Mouse (Mus musculus) forebrain, embryonic 16.5 days (tissue): ENCODE data around the gene Sbk2. TPM values are rescaled to one million over a fixed set of nuclear protein-coding genes. Genes with fewer than 3 reads are reported as not detected.

Source experiments
- ATAC-seq: fragments of 200-750 bp; cut with Nextera tagmentation; 2 replicates; pipeline ENCODE4 v1.8.0; 2017; ENCODE audit warnings: mild to moderate bottlenecking, moderate library complexity
- H3K27ac ChIP-seq: fragments of 300-500 bp; sonication (generic); 2 replicates; pipeline ENCODE4 v1.5.1; 2014; ENCODE audit warnings: low read length, control low read depth
- H3K27me3 ChIP-seq: fragments of 300-500 bp; sonication (generic); replicated peaks from 2 replicates; pipeline ENCODE4 v1.6.1; 2014; ENCODE audit warnings: low read length; ENCODE audit not compliant: control insufficient read depth, insufficient read depth
- H3K36me3 ChIP-seq: fragments of 300-500 bp; sonication (generic); 2 replicates; pipeline ENCODE4 v1.6.1; 2014; ENCODE audit not compliant: control insufficient read depth, insufficient read depth
- H3K4me1 ChIP-seq: fragments of 300-500 bp; sonication (generic); replicated peaks from 2 replicates; pipeline ENCODE4 v1.6.1; 2014; ENCODE audit warnings: low read length; ENCODE audit not compliant: control insufficient read depth, insufficient read depth
- H3K4me2 ChIP-seq: fragments of 300-500 bp; sonication (generic); 2 replicates; pipeline ENCODE4 v1.6.1; 2014; ENCODE audit warnings: mild to moderate bottlenecking, low read length, control low read depth
- H3K4me3 ChIP-seq: fragments of 300-500 bp; sonication (generic); replicated peaks from 2 replicates; pipeline ENCODE4 v1.5.1; 2014; ENCODE audit warnings: mild to moderate bottlenecking, low read length, control low read depth
- H3K9ac ChIP-seq: fragments of 300-500 bp; sonication (generic); replicated peaks from 2 replicates; pipeline ENCODE4 v1.6.1; 2014; ENCODE audit warnings: low read depth, low read length, control low read depth
- H3K9me3 ChIP-seq: fragments of 300-500 bp; sonication (generic); 2 replicates; pipeline ENCODE4 v1.6.1; 2016; ENCODE audit warnings: low read length; ENCODE audit not compliant: control insufficient read depth
- WGBS: fragments of 180-500 bp; shearing (Covaris S2); extraction: QIAGEN DNeasy Blood & Tissue Kit; methylation state at CpG from one replicate; pipeline ENCODE4 v1.1.7; 2014; 5-methylcytosine and 5-hydroxymethylcytosine counted together
- polyA plus RNA-seq: library from polyadenylated mRNA; unstranded; fragments of >200 nt; fragmentation: Nextera tagmentation; extraction: Ambion mirVana; gene quantifications from 2 replicates; pipeline ENCODE4 v1.2.1, GENCODE M21; 2015

The Sbk2 gene
- polyA plus RNA-seq, 1 experiment from 2014 or later: not detected

- 87% methylated on average over 5 of the region's 5 CpGs for WGBS
- no peak overlapping the region for H3K9ac ChIP-seq
- no peak overlapping the region for H3K4me3 ChIP-seq
- H3K27ac ChIP-seq: no peak overlapping the region
- H3K4me1 ChIP-seq: no peaks in the 10 kb centered on the region
- H3K27me3 ChIP-seq: no peaks in the 10 kb centered on the region
- no peaks in the 10 kb centered on the region for H3K9me3 ChIP-seq
- no peak overlapping the region for H3K4me2 ChIP-seq
- H3K36me3 ChIP-seq: no peaks in the 10 kb centered on the region
- ATAC-seq: no peak
These were observed 679 bp downstream of the Sbk2 start for GRCm38 (mm10) chr7:4963527-4963926.

- H3K4me3 ChIP-seq: no peak overlapping the region
- no peaks in the 10 kb centered on the region for H3K27me3 ChIP-seq
- no peak overlapping the region for H3K9ac ChIP-seq
- no peaks in the 10 kb centered on the region for H3K9me3 ChIP-seq
- no peak overlapping the region for H3K27ac ChIP-seq
- H3K4me1 ChIP-seq: no peaks in the 10 kb centered on the region
- WGBS: 91% methylated on average over 10 of the region's 10 CpGs
- ATAC-seq: no peak
- H3K4me2 ChIP-seq: no peak overlapping the region
- no peaks in the 10 kb centered on the region for H3K36me3 ChIP-seq
These were observed 6.8 kb downstream of the Sbk2 start for GRCm38 (mm10) chr7:4957361-4957760.

- H3K9ac ChIP-seq: no peak overlapping the region
- H3K9me3 ChIP-seq: no peaks in the 10 kb centered on the region
- 30% methylated on average over 10 of the region's 10 CpGs for WGBS
- H3K4me3 ChIP-seq: no peak overlapping the region
- no peaks in the 10 kb centered on the region for H3K36me3 ChIP-seq
- no peak overlapping the region for H3K4me2 ChIP-seq
- H3K4me1 ChIP-seq: no peaks in the 10 kb centered on the region
- ATAC-seq: no peak
- no peaks in the 10 kb centered on the region for H3K27me3 ChIP-seq
- H3K27ac ChIP-seq: no peak overlapping the region
These were observed 10.3 kb downstream of the Sbk2 start for GRCm38 (mm10) chr7:4953815-4954445.

- Histone ChIP-seq H3K4me2 (no peak overlapping the region), H3K9ac (no peak overlapping the region), H3K36me3 (no peaks in the 10 kb centered on the region), H3K9me3 (no peaks in the 10 kb centered on the region), H3K4me1 (no peaks in the 10 kb centered on the region), H3K27me3 (no peaks in the 10 kb centered on the region), H3K27ac (no peak overlapping the region), H3K4me3 (no peak overlapping the region)
- no peak for ATAC-seq
- WGBS: 84% methylated on average over 19 of the region's 19 CpGs
These were observed 13.5 kb downstream of the Sbk2 start for GRCm38 (mm10) chr7:4950561-4951342.

GRCm38 (mm10) chr7:4948386-4948785 lies 15.8 kb downstream of the Sbk2 start:
- H3K36me3 ChIP-seq: no peaks in the 10 kb centered on the region
- no peaks in the 10 kb centered on the region for H3K9me3 ChIP-seq
- no peak for ATAC-seq
- H3K27ac ChIP-seq: no peak overlapping the region
- no peaks in the 10 kb centered on the region for H3K27me3 ChIP-seq
- no peak overlapping the region for H3K4me3 ChIP-seq
- WGBS: 93% methylated on average over 6 of the region's 6 CpGs
- H3K4me2 ChIP-seq: no peak overlapping the region
- H3K4me1 ChIP-seq: peaks cover 2% of the 10 kb centered on the region; the same call in 1 of the 2 replicates
- H3K9ac ChIP-seq: no peak overlapping the region

- H3K27ac ChIP-seq: no peak overlapping the region
- no peak for ATAC-seq
- H3K9ac ChIP-seq: no peak overlapping the region
- H3K4me2 ChIP-seq: no peak overlapping the region
- H3K27me3 ChIP-seq: no peaks in the 10 kb centered on the region
- H3K4me1 ChIP-seq: peaks cover 3% of the 10 kb centered on the region; the same call in 1 of the 2 replicates
- no peaks in the 10 kb centered on the region for H3K36me3 ChIP-seq
- H3K4me3 ChIP-seq: no peak overlapping the region
- 56% methylated on average over 2 of the region's 2 CpGs for whole genome bisulfite sequencing
- no peaks in the 10 kb centered on the region for H3K9me3 ChIP-seq
These were observed 16.4 kb downstream of the Sbk2 start for GRCm38 (mm10) chr7:4947855-4948254.

- ATAC-seq: peak; percentile 73
- Histone ChIP-seq H3K4me3 (peak overlapping the region; percentile 37), H3K4me2 (peak overlapping the region; percentile 45), H3K4me1 (peaks cover 3% of the 10 kb centered on the region; the same call in 1 of the 2 replicates), H3K36me3 (no peaks in the 10 kb centered on the region), H3K27me3 (no peaks in the 10 kb centered on the region), H3K9ac (0 out of 2 replicates have a peak overlapping the region, but pooled peaks have one; percentile 24), H3K9me3 (no peaks in the 10 kb centered on the region), H3K27ac (no peak overlapping the region)
- 16% methylated on average over 15 of the region's 15 CpGs for WGBS
These were observed 20.9 kb downstream of the Sbk2 start for GRCm38 (mm10) chr7:4943223-4943815.

GRCm38 (mm10) chr7:4942673-4943072 lies 21.5 kb downstream of the Sbk2 start:
- Histone ChIP-seq H3K4me1 (peaks cover 3% of the 10 kb centered on the region; the same call in 1 of the 2 replicates), H3K9me3 (no peaks in the 10 kb centered on the region), H3K9ac (no peak overlapping the region), H3K27me3 (no peaks in the 10 kb centered on the region), H3K27ac (no peak overlapping the region), H3K4me2 (no peak overlapping the region), H3K36me3 (no peaks in the 10 kb centered on the region), H3K4me3 (no peak overlapping the region)
- WGBS: 50% methylated on average over 5 of the region's 5 CpGs
- ATAC-seq: no peak

GRCm38 (mm10) chr7:4940068-4940479 lies 24.1 kb downstream of the Sbk2 start:
- Histone ChIP-seq H3K4me1 (peaks cover 3% of the 10 kb centered on the region; the same call in 1 of the 2 replicates), H3K27ac (no peak overlapping the region), H3K4me3 (no peak overlapping the region), H3K36me3 (no peaks in the 10 kb centered on the region), H3K9ac (no peak overlapping the region), H3K4me2 (no peak overlapping the region), H3K9me3 (no peaks in the 10 kb centered on the region), H3K27me3 (no peaks in the 10 kb centered on the region)
- ATAC-seq: peak; percentile 60
- 14% methylated on average over 9 of the region's 9 CpGs for WGBS
